Mouse (Mus musculus) left cerebral cortex, adult 2 months (tissue): ENCODE results near the gene Heatr5a. TPM values are rescaled to one million over a fixed set of nuclear protein-coding genes. Genes with fewer than 3 reads are reported as not detected.
A peak's percentile ranks its signal among the peaks of the same experiment; 100 is the strongest.

ENCODE experiments used
- DNase-seq, 2 experiments: peaks; one replicate each; pipeline ENCODE4 v3.0.0; 2021 to 2022; ENCODE audit warnings: low spot score in 2 of 2, mixed read lengths in 1 of 2; ENCODE audit errors: extremely low spot score in 1 of 2
- H3K27ac ChIP-seq: fragments of 200-600 bp; 2 replicates; pipeline ENCODE4 v1.8.1; 2022
- H3K4me3 ChIP-seq: fragments of 200-600 bp; 2 replicates; pipeline ENCODE4 v1.8.1; 2022
- CTCF ChIP-seq: fragments of 200-600 bp; IDR thresholded peaks from 2 replicates; pipeline ENCODE4 v1.8.1; 2022; ENCODE audit warnings: antibody characterized with exemption, mild to moderate bottlenecking, moderate library complexity
- intact Hi-C: fragments of 180-260 bp; cut with DNase I; formaldehyde crosslinking; loops from one replicate; pipeline ENCODE4 v1.15.1; 2025
- total RNA-seq, 2 experiments: library from RNA; stranded (reverse); gene quantifications; 2 replicates each; pipeline ENCODE4 v1.2.3; 2021

The Heatr5a gene
- total RNA-seq, 2 experiments from 2014 or later: 7.5 to 8.9 TPM

- Histone ChIP-seq H3K4me3 (no peak overlapping the region), H3K27ac (no peak overlapping the region)
- TF ChIP-seq CTCF: no peak
- intact Hi-C loops: no loop called here
- no peak for DNase-seq
Measured at GRCm38 (mm10) chr12:51831296-51831695, 139.8 kb downstream of the Heatr5a start.

- Histone ChIP-seq H3K27ac (peak overlapping the region; percentile 94; the same call in 1 of the 2 replicates), H3K4me3 (peak overlapping the region; percentile 89)
- no peak for DNase-seq
- intact Hi-C loops: no loop called here
- no peak for TF ChIP-seq CTCF
Measured at GRCm38 (mm10) chr12:51830671-51831070, 140.4 kb downstream of the Heatr5a start.

- Histone ChIP-seq H3K4me3 (peak overlapping the region; percentile 89), H3K27ac (peak overlapping the region; percentile 94)
- intact Hi-C loops: no loop called here
- DNase-seq: no peak
- TF ChIP-seq CTCF: no peak
Measured at GRCm38 (mm10) chr12:51830077-51830402, 141.1 kb downstream of the Heatr5a start.

GRCm38 (mm10) chr12:51829290-51830076, 141.6 kb downstream of the Heatr5a start, which contains the start of gene Hectd1:
Gene Hectd1, minus strand, starts transcription at chr12:51829536.
- peak; percentile 81 to 82 for DNase-seq
- intact Hi-C loops: loop anchor here (1.0 to 5.0 kb wide), 2 partner anchors 138 to 173 kb away; partner anchors contain the start of genes Ap4s1 and Strn3
- peak within 1 kb of the TSS; percentile 98 for H3K27ac ChIP-seq
- peak; percentile 38 for TF ChIP-seq CTCF
- peak within 1 kb of the TSS; percentile 89 for H3K4me3 ChIP-seq

- H3K27ac ChIP-seq: peak overlapping the region; percentile 98
- peak overlapping the region; percentile 89 for H3K4me3 ChIP-seq
- no peak for TF ChIP-seq CTCF
- DNase-seq: no peak
- intact Hi-C loops: loop anchor here (1.0 to 5.0 kb wide), 2 partner anchors 138 to 173 kb away; partner anchors contain the start of genes Ap4s1 and Strn3
Measured at GRCm38 (mm10) chr12:51828716-51829289, 142.3 kb downstream of the Heatr5a start.

GRCm38 (mm10) chr12:51827958-51828650, 143.0 kb downstream of the Heatr5a start:
- H3K4me3 ChIP-seq: peak overlapping the region; percentile 89
- no peak for DNase-seq
- intact Hi-C loops: loop anchor here (5.0 kb wide), 1 partner anchor 174 kb away; no protein-coding TSS in a partner anchor
- TF ChIP-seq CTCF: no peak
- peak overlapping the region; percentile 98 for H3K27ac ChIP-seq

Other genes with a start within 250 kb of the Heatr5a start
- gene Hectd1, start 141.8 kb downstream of the Heatr5a start, total RNA-seq: 10 to 100 TPM; 81.2 to 88.4 TPM
- gene Dtd2, start 35.2 kb upstream of the Heatr5a start, total RNA-seq: 10 to 100 TPM in 1 of 2 experiments, 1 to 10 TPM in 1; 8.5 to 12.2 TPM
- not detected for gene Gpr33, start 56.7 kb upstream of the Heatr5a start, total RNA-seq
- 1 to 10 TPM; 4.7 to 5.4 TPM for gene Nubpl, start 126.4 kb upstream of the Heatr5a start, total RNA-seq